Mouse (Mus musculus) limb, embryonic 11.5 days (tissue): ENCODE measurements around the gene St14. TPM values are rescaled to one million over a fixed set of nuclear protein-coding genes. Genes with fewer than 3 reads are reported as not detected.

Experiments used
- ATAC-seq: fragments of 200-750 bp; cut with Nextera tagmentation; 2 replicates; pipeline ENCODE4 v1.8.0; 2017; ENCODE audit warnings: low read depth; ENCODE audit not compliant: insufficient number of reproducible peaks, low FRiP score, low TSS enrichment
- DNase-seq: peaks from one replicate; pipeline ENCODE4 v3.0.0-alpha.2; 2015; ENCODE audit warnings: low spot score
- H3K27ac ChIP-seq: fragments of 300-500 bp; sonication (generic); replicated peaks from 2 replicates; pipeline ENCODE4 v1.5.1; 2014; ENCODE audit warnings: low read depth, mild to moderate bottlenecking, low read length
- H3K27me3 ChIP-seq: fragments of 300-500 bp; sonication (generic); 2 replicates; pipeline ENCODE4 v1.6.1; 2014; ENCODE audit warnings: mild to moderate bottlenecking, low read length, mixed read lengths; ENCODE audit not compliant: control insufficient read depth, insufficient read depth
- H3K36me3 ChIP-seq: fragments of 300-500 bp; sonication (generic); 2 replicates; pipeline ENCODE4 v1.6.1; 2014; ENCODE audit warnings: mild to moderate bottlenecking, low read length, moderate library complexity, mixed read lengths; ENCODE audit not compliant: control insufficient read depth, insufficient read depth
- H3K4me1 ChIP-seq: fragments of 300-500 bp; sonication (generic); 2 replicates; pipeline ENCODE4 v1.6.1; 2014; ENCODE audit warnings: low read length, mixed read lengths; ENCODE audit not compliant: control insufficient read depth, insufficient read depth
- H3K4me2 ChIP-seq: fragments of 300-500 bp; sonication (generic); 2 replicates; pipeline ENCODE4 v1.6.1; 2014; ENCODE audit warnings: low read depth, mild to moderate bottlenecking, moderate library complexity; ENCODE audit not compliant: severe bottlenecking
- H3K4me3 ChIP-seq: fragments of 300-500 bp; sonication (generic); 2 replicates; pipeline ENCODE4 v1.5.1; 2014; ENCODE audit warnings: low read depth, low read length
- H3K9ac ChIP-seq: fragments of 300-500 bp; sonication (generic); 2 replicates; pipeline ENCODE4 v1.6.1; 2014; ENCODE audit warnings: mild to moderate bottlenecking, low read length
- H3K9me3 ChIP-seq: fragments of 300-500 bp; sonication (generic); 2 replicates; pipeline ENCODE4 v1.6.1; 2016; ENCODE audit warnings: low read length; ENCODE audit not compliant: control insufficient read depth
- WGBS: fragments of 180-500 bp; shearing (Covaris S2); extraction: QIAGEN DNeasy Blood & Tissue Kit; methylation state at CpG from one replicate; pipeline ENCODE4 v1.1.7; 2014; 5-methylcytosine and 5-hydroxymethylcytosine counted together
- polyA plus RNA-seq: library from polyadenylated mRNA; unstranded; fragments of >200 nt; fragmentation: Nextera tagmentation; extraction: Ambion mirVana; gene quantifications from 2 replicates; pipeline ENCODE4 v1.2.1, GENCODE M21; 2014

The St14 gene
- polyA plus RNA-seq, 1 experiment from 2014 or later, result 6.8 TPM

GRCm38 (mm10) chr9:31130357-31131204, 1.1 kb downstream of the St14 start:
- 0 out of 2 replicates have a peak, but pooled peaks cover 2% of the 10 kb centered on the region for H3K4me1 ChIP-seq
- peaks cover 46% of the 10 kb centered on the region for H3K27me3 ChIP-seq
- H3K4me2 ChIP-seq, result peak overlapping the region; percentile 69
- 6% methylated on average over 26 of the region's 26 CpGs for WGBS
- H3K9ac ChIP-seq, result no peak overlapping the region
- no peaks in the 10 kb centered on the region for H3K36me3 ChIP-seq
- H3K9me3 ChIP-seq, result no peaks in the 10 kb centered on the region
- H3K4me3 ChIP-seq, result peak overlapping the region; percentile 38
- DNase-seq, result peak; percentile 53
- H3K27ac ChIP-seq, result no peak overlapping the region
- ATAC-seq, result no peak

GRCm38 (mm10) chr9:31129956-31130355, 1.7 kb downstream of the St14 start:
- DNase-seq, result no peak
- H3K9ac ChIP-seq, result no peak overlapping the region
- H3K9me3 ChIP-seq, result no peaks in the 10 kb centered on the region
- no peak overlapping the region for H3K4me3 ChIP-seq
- H3K27me3 ChIP-seq, result peaks cover 46% of the 10 kb centered on the region
- no peaks in the 10 kb centered on the region for H3K36me3 ChIP-seq
- no peak for ATAC-seq
- no peak overlapping the region for H3K4me2 ChIP-seq
- 53% methylated on average over 8 of the region's 8 CpGs for WGBS
- 0 out of 2 replicates have a peak, but pooled peaks cover 2% of the 10 kb centered on the region for H3K4me1 ChIP-seq
- no peak overlapping the region for H3K27ac ChIP-seq

- no peak overlapping the region for H3K9ac ChIP-seq
- H3K27me3 ChIP-seq, result peaks cover 46% of the 10 kb centered on the region
- H3K4me1 ChIP-seq, result 0 out of 2 replicates have a peak, but pooled peaks cover 2% of the 10 kb centered on the region
- ATAC-seq (no peak), DNase-seq (no peak)
- H3K27ac ChIP-seq, result no peak overlapping the region
- no peak overlapping the region for H3K4me2 ChIP-seq
- WGBS, result 79% methylated on average over 12 of the region's 12 CpGs
- no peaks in the 10 kb centered on the region for H3K36me3 ChIP-seq
- H3K9me3 ChIP-seq, result no peaks in the 10 kb centered on the region
- H3K4me3 ChIP-seq, result no peak overlapping the region
Measured at GRCm38 (mm10) chr9:31127876-31128465, 3.7 kb downstream of the St14 start.

GRCm38 (mm10) chr9:31126079-31126478, 5.6 kb downstream of the St14 start:
- H3K27ac ChIP-seq, result no peak overlapping the region
- peaks cover 5% of the 10 kb centered on the region; the same call in 1 of the 2 replicates for H3K4me1 ChIP-seq
- H3K27me3 ChIP-seq, result peaks cover 27% of the 10 kb centered on the region
- 89% methylated on average over 7 of the region's 7 CpGs for WGBS
- ATAC-seq, result no peak
- H3K4me2 ChIP-seq, result no peak overlapping the region
- no peak overlapping the region for H3K9ac ChIP-seq
- no peak overlapping the region for H3K4me3 ChIP-seq
- H3K36me3 ChIP-seq, result no peaks in the 10 kb centered on the region
- no peaks in the 10 kb centered on the region for H3K9me3 ChIP-seq
- DNase-seq, result no peak

- Histone ChIP-seq H3K4me3 (no peak overlapping the region), H3K9ac (no peak overlapping the region), H3K36me3 (no peaks in the 10 kb centered on the region), H3K27me3 (no peaks in the 10 kb centered on the region), H3K27ac (no peak overlapping the region), H3K9me3 (no peaks in the 10 kb centered on the region), H3K4me1 (peaks cover 22% of the 10 kb centered on the region), H3K4me2 (no peak overlapping the region)
- ATAC-seq, result no peak
- no peak for DNase-seq
- 64% methylated on average over 13 of the region's 13 CpGs for WGBS
Measured at GRCm38 (mm10) chr9:31122464-31123030, 9.1 kb downstream of the St14 start.

- no peak for ATAC-seq
- no peak overlapping the region for H3K4me3 ChIP-seq
- peaks cover 22% of the 10 kb centered on the region for H3K4me1 ChIP-seq
Measured at GRCm38 (mm10) chr9:31120533-31120915, 11.1 kb downstream of the St14 start.

GRCm38 (mm10) chr9:31119882-31120532, 11.6 kb downstream of the St14 start:
- H3K27me3 ChIP-seq, result no peaks in the 10 kb centered on the region
- peak; percentile 50 for DNase-seq
- 33% methylated on average over 11 of the region's 11 CpGs for WGBS
- H3K27ac ChIP-seq, result peak overlapping the region; percentile 47; the same call in 1 of the 2 replicates
- H3K4me2 ChIP-seq, result no peak overlapping the region
- no peak overlapping the region for H3K4me3 ChIP-seq
- peaks cover 22% of the 10 kb centered on the region for H3K4me1 ChIP-seq
- H3K9ac ChIP-seq, result no peak overlapping the region
- no peaks in the 10 kb centered on the region for H3K9me3 ChIP-seq
- ATAC-seq, result no peak
- no peaks in the 10 kb centered on the region for H3K36me3 ChIP-seq

More at GRCm38 (mm10) chr9:31120533-31120915, 11.1 kb downstream of the St14 start:
- H3K9ac ChIP-seq, result no peak overlapping the region
- DNase-seq, result no peak
- 36% methylated on average over 4 of the region's 4 CpGs for WGBS
- H3K27ac ChIP-seq, result peak overlapping the region; percentile 47; the same call in 1 of the 2 replicates
- H3K9me3 ChIP-seq, result no peaks in the 10 kb centered on the region
- H3K4me2 ChIP-seq, result no peak overlapping the region
- no peaks in the 10 kb centered on the region for H3K27me3 ChIP-seq
- H3K36me3 ChIP-seq, result no peaks in the 10 kb centered on the region

GRCm38 (mm10) chr9:31119405-31119804, 12.2 kb downstream of the St14 start:
- no peaks in the 10 kb centered on the region for H3K9me3 ChIP-seq
- no peak overlapping the region for H3K9ac ChIP-seq
- 68% methylated on average over 5 of the region's 5 CpGs for WGBS
- ATAC-seq (no peak), DNase-seq (no peak)
- H3K4me1 ChIP-seq, result peaks cover 22% of the 10 kb centered on the region
- H3K4me2 ChIP-seq, result no peak overlapping the region
- no peak overlapping the region for H3K4me3 ChIP-seq
- H3K27ac ChIP-seq, result no peak overlapping the region
- no peaks in the 10 kb centered on the region for H3K27me3 ChIP-seq
- H3K36me3 ChIP-seq, result no peaks in the 10 kb centered on the region
